Mouse (Mus musculus) midbrain, embryonic 11.5 days (tissue): ENCODE measurements at regions not wholly inside any gene's neighbourhood (a gene's known extent, or its start where the extent isn't known, plus 50 kb on each side); places are given as distances from the start of the nearest gene placed in this dataset.

ENCODE experiments used
- ATAC-seq: fragments of 200-750 bp; cut with Nextera tagmentation; 2 replicates; pipeline ENCODE4 v1.8.0; 2017; ENCODE audit warnings: moderate TSS enrichment, moderate library complexity; ENCODE audit not compliant: low FRiP score
- DNase-seq: peaks from one replicate; pipeline ENCODE4 v3.0.0; 2015; ENCODE audit warnings: low spot score; ENCODE audit errors: missing footprints
- H3K27ac ChIP-seq: fragments of 300-500 bp; sonication (generic); 2 replicates; pipeline ENCODE4 v1.5.1; 2014; ENCODE audit warnings: low read depth, low read length
- H3K27me3 ChIP-seq: fragments of 300-500 bp; sonication (generic); 2 replicates; pipeline ENCODE4 v1.6.1; 2014; ENCODE audit warnings: mild to moderate bottlenecking, low read length, moderate library complexity, mixed read lengths; ENCODE audit not compliant: control insufficient read depth, insufficient read depth
- H3K36me3 ChIP-seq: fragments of 300-500 bp; sonication (generic); 2 replicates; pipeline ENCODE4 v1.6.1; 2014; ENCODE audit warnings: mild to moderate bottlenecking, low read length, moderate library complexity, mixed read lengths; ENCODE audit not compliant: control insufficient read depth, insufficient read depth
- H3K4me1 ChIP-seq: fragments of 300-500 bp; sonication (generic); 2 replicates; pipeline ENCODE4 v1.6.1; 2014; ENCODE audit warnings: low read length; ENCODE audit not compliant: control insufficient read depth, insufficient read depth
- H3K4me2 ChIP-seq: fragments of 300-500 bp; sonication (generic); 2 replicates; pipeline ENCODE4 v1.6.1; 2014; ENCODE audit warnings: mild to moderate bottlenecking, moderate library complexity
- H3K4me3 ChIP-seq: fragments of 300-500 bp; sonication (generic); 2 replicates; pipeline ENCODE4 v1.5.1; 2014; ENCODE audit warnings: low read depth, low read length
- H3K9ac ChIP-seq: fragments of 300-500 bp; sonication (generic); 2 replicates; pipeline ENCODE4 v1.6.1; 2014; ENCODE audit warnings: low read length
- H3K9me3 ChIP-seq: fragments of 300-500 bp; sonication (generic); 2 replicates; pipeline ENCODE4 v1.6.1; 2016; ENCODE audit warnings: low read length; ENCODE audit not compliant: control insufficient read depth
- WGBS: fragments of 180-500 bp; shearing (Covaris S2); extraction: QIAGEN DNeasy Blood & Tissue Kit; methylation state at CpG from one replicate; pipeline ENCODE4 v1.1.7; 2014; 5-methylcytosine and 5-hydroxymethylcytosine counted together

GRCm38 (mm10) chr2:149748240-149748822 lies 80.7 kb upstream of the Syndig1 start:
- ATAC-seq (no peak), DNase-seq (no peak)
- Histone ChIP-seq H3K27ac (no peak overlapping the region), H3K36me3 (no peaks in the 10 kb centered on the region), H3K27me3 (no peaks in the 10 kb centered on the region), H3K4me3 (no peak overlapping the region), H3K4me2 (no peak overlapping the region), H3K4me1 (no peaks in the 10 kb centered on the region), H3K9ac (no peak overlapping the region), H3K9me3 (no peaks in the 10 kb centered on the region)
- 87% methylated on average over 9 of the region's 9 CpGs for WGBS

GRCm38 (mm10) chr2:149759151-149759550 lies 69.9 kb upstream of the Syndig1 start:
- 80% methylated on average over 4 of the region's 4 CpGs for WGBS
- ATAC-seq (no peak), DNase-seq (no peak)
- no peaks in the 10 kb centered on the region for H3K9me3 ChIP-seq
- no peak overlapping the region for H3K4me3 ChIP-seq
- H3K4me2 ChIP-seq = no peak overlapping the region
- H3K4me1 ChIP-seq = no peaks in the 10 kb centered on the region
- no peak overlapping the region for H3K27ac ChIP-seq
- no peak overlapping the region for H3K9ac ChIP-seq
- no peaks in the 10 kb centered on the region for H3K36me3 ChIP-seq
- no peaks in the 10 kb centered on the region for H3K27me3 ChIP-seq

DNA sequence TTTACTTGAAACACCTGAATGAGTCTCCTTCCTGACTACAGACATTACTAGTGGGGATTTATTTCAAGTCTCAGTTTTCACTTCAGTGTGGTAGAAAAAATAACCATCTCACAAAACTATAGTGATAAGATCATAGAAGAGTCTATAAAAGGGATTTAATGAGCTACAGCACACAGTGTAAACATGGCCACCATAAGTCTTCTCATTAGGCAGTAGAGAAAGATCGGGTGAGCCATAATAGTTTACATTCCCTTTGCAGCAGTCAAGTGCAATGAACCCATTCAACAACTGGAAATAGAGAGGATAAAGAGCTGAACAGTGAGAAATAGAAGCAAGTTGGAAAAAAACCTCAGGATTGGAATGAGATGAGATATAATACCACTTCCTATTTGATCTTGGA lies 65.1 kb upstream of the Syndig1 start:
- no peak for ATAC-seq
- Histone ChIP-seq H3K27me3 (no peaks in the 10 kb centered on the region), H3K4me2 (no peak overlapping the region), H3K27ac (no peak overlapping the region), H3K4me1 (no peaks in the 10 kb centered on the region), H3K9me3 (no peaks in the 10 kb centered on the region), H3K36me3 (no peaks in the 10 kb centered on the region), H3K9ac (no peak overlapping the region), H3K4me3 (no peak overlapping the region)
- WGBS = 80% methylated on average over 1 of the region's 1 CpGs
- DNase-seq = no peak

GRCm38 (mm10) chr2:149768027-149768426 lies 61.0 kb upstream of the Syndig1 start:
- Histone ChIP-seq H3K27me3 (no peaks in the 10 kb centered on the region), H3K27ac (no peak overlapping the region), H3K36me3 (no peaks in the 10 kb centered on the region), H3K9me3 (no peaks in the 10 kb centered on the region), H3K9ac (no peak overlapping the region), H3K4me2 (no peak overlapping the region), H3K4me3 (no peak overlapping the region), H3K4me1 (no peaks in the 10 kb centered on the region)
- WGBS = 70% methylated on average over 1 of the region's 1 CpGs
- ATAC-seq (no peak), DNase-seq (no peak)

GRCm38 (mm10) chr2:149768551-149768950 lies 60.5 kb upstream of the Syndig1 start:
- Histone ChIP-seq H3K27me3 (no peaks in the 10 kb centered on the region), H3K4me2 (no peak overlapping the region), H3K27ac (no peak overlapping the region), H3K9me3 (no peaks in the 10 kb centered on the region), H3K4me1 (no peaks in the 10 kb centered on the region), H3K36me3 (no peaks in the 10 kb centered on the region), H3K9ac (no peak overlapping the region), H3K4me3 (no peak overlapping the region)
- ATAC-seq (no peak), DNase-seq (no peak)
- WGBS = 80% methylated on average over 2 of the region's 2 CpGs

GRCm38 (mm10) chr2:149777316-149777715 lies 51.7 kb upstream of the Syndig1 start:
- no peak overlapping the region for H3K4me2 ChIP-seq
- no peaks in the 10 kb centered on the region for H3K4me1 ChIP-seq
- 92% methylated on average over 3 of the region's 3 CpGs for WGBS
- no peak overlapping the region for H3K4me3 ChIP-seq
- H3K36me3 ChIP-seq = no peaks in the 10 kb centered on the region
- DNase-seq (no peak), ATAC-seq (no peak)
- H3K27me3 ChIP-seq = no peaks in the 10 kb centered on the region
- H3K9ac ChIP-seq = no peak overlapping the region
- H3K27ac ChIP-seq = no peak overlapping the region
- no peaks in the 10 kb centered on the region for H3K9me3 ChIP-seq
